Mouse (Mus musculus) thymus, adult 2 months (tissue): ENCODE measurements at regions not wholly inside any gene's neighbourhood (a gene's known extent, or its start where the extent isn't known, plus 50 kb on each side); places are given as distances from the start of the nearest gene placed in this dataset.

ENCODE experiments used
- CTCF ChIP-seq: fragments of 200-500 bp; IDR thresholded peaks from 2 replicates; pipeline ENCODE4 v1.5.1; 2012; ENCODE audit warnings: mild to moderate bottlenecking, control low read depth, low read length, moderate library complexity, borderline replicate concordance; ENCODE audit not compliant: control insufficient read depth, poor library complexity, insufficient read depth; ENCODE audit errors: extremely low read depth
- POLR2A ChIP-seq: fragments of 200-500 bp; IDR thresholded peaks from 2 replicates; pipeline ENCODE4 v1.6.1; 2012; ENCODE audit warnings: mild to moderate bottlenecking, low read length, control low read depth, moderate library complexity; ENCODE audit not compliant: control insufficient read depth, poor library complexity, insufficient read depth; ENCODE audit errors: extremely low read depth

- no peak for TF ChIP-seq CTCF
- TF ChIP-seq POLR2A = no peak
Observed at GRCm38 (mm10) chr2:48315306-48315705, 498.6 kb upstream of the Acvr2a start.
